Mouse (Mus musculus) heart, embryonic 14.5 days (tissue): ENCODE results near the gene Efnb3. TPM values are rescaled to one million over a fixed set of nuclear protein-coding genes. Genes with fewer than 3 reads are reported as not detected.

ENCODE experiments used
- ATAC-seq: fragments of 200-750 bp; cut with Nextera tagmentation; 2 replicates; pipeline ENCODE4 v1.8.0; 2017; ENCODE audit warnings: low read depth, moderate TSS enrichment; ENCODE audit not compliant: insufficient number of reproducible peaks, insufficient read depth, low FRiP score
- H3K27ac ChIP-seq, 2 experiments: fragments of 200-500 bp in 1 of 2; fragments of 300-500 bp in 1 of 2; sonication (generic) in 1 of 2; replicated peaks in 1 of 2; 2 replicates each; pipeline ENCODE4 v1.5.1; 2012 to 2014; ENCODE audit warnings: low read depth in 2 of 2, low read length in 2 of 2, control low read depth in 1 of 2, mild to moderate bottlenecking in 1 of 2, mixed read lengths in 1 of 2; ENCODE audit not compliant: control insufficient read depth in 1 of 2, insufficient read depth in 1 of 2
- H3K27me3 ChIP-seq: fragments of 300-500 bp; sonication (generic); 2 replicates; pipeline ENCODE4 v1.6.1; 2014; ENCODE audit warnings: mild to moderate bottlenecking, low read length, control low read depth; ENCODE audit not compliant: control insufficient read depth, insufficient read depth
- H3K36me3 ChIP-seq: fragments of 300-500 bp; sonication (generic); 2 replicates; pipeline ENCODE4 v1.6.1; 2014; ENCODE audit warnings: mild to moderate bottlenecking, control low read depth, low read length, mixed read lengths; ENCODE audit not compliant: control insufficient read depth, insufficient read depth
- H3K4me1 ChIP-seq, 2 experiments: fragments of 200-500 bp in 1 of 2; fragments of 300-500 bp in 1 of 2; sonication (generic) in 1 of 2; 2 replicates each; pipeline ENCODE4 v1.6.1; 2012 to 2014; ENCODE audit warnings: low read length in 2 of 2, control low read depth in 1 of 2, mixed read lengths in 1 of 2; ENCODE audit not compliant: control insufficient read depth in 2 of 2, insufficient read depth in 2 of 2
- H3K4me2 ChIP-seq: fragments of 300-500 bp; sonication (generic); 2 replicates; pipeline ENCODE4 v1.6.1; 2014; ENCODE audit warnings: mild to moderate bottlenecking, low read length
- H3K4me3 ChIP-seq, 2 experiments: fragments of 200-500 bp in 1 of 2; fragments of 300-500 bp in 1 of 2; sonication (generic) in 1 of 2; 2 replicates each; pipeline ENCODE4 v1.5.1; 2012 to 2014; ENCODE audit warnings: low read length in 2 of 2, mild to moderate bottlenecking in 2 of 2, control low read depth in 1 of 2, low read depth in 1 of 2, moderate library complexity in 1 of 2; ENCODE audit not compliant: control insufficient read depth in 1 of 2, insufficient read depth in 1 of 2
- H3K9ac ChIP-seq: fragments of 300-500 bp; sonication (generic); 2 replicates; pipeline ENCODE4 v1.6.1; 2014; ENCODE audit warnings: mild to moderate bottlenecking, low read length
- H3K9me3 ChIP-seq: fragments of 300-500 bp; sonication (generic); 2 replicates; pipeline ENCODE4 v1.6.1; 2016; ENCODE audit warnings: low read length, control low read depth; ENCODE audit not compliant: control insufficient read depth
- WGBS: fragments of 180-500 bp; shearing (Covaris S2); extraction: QIAGEN DNeasy Blood & Tissue Kit; methylation state at CpG from one replicate; pipeline ENCODE4 v1.1.7; 2014; 5-methylcytosine and 5-hydroxymethylcytosine counted together
- polyA plus RNA-seq: library from polyadenylated mRNA; unstranded; fragments of >200 nt; fragmentation: Nextera tagmentation; extraction: Ambion mirVana; gene quantifications from 2 replicates; pipeline ENCODE4 v1.2.1, GENCODE M21; 2014

The Efnb3 gene
- polyA plus RNA-seq, 1 experiment from 2014 or later = 20.4 TPM

DNA sequence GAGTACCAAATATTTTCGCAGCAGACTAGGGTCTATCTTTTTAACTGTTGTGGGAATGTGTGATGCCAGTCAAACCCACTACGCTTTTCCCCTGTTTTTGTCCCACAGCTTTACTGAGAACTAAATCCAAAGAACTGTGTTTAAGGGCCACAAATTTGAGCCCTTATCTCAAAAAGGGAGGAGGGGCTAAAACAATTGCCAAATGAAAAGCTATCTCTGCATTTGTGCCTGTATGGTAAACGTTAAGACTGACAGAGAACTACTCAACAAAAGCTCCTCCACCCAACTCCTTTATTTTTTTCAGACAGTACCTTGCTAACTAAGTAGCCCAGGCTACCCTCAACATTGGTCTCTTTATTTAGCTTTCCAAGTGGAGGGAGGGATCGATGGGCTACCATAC is 32.8 kb upstream of the Efnb3 start:
- Histone ChIP-seq H3K4me1 (no peaks in the 10 kb centered on the region), H3K27ac (no peak overlapping the region), H3K27me3 (no peaks in the 10 kb centered on the region), H3K36me3 (peaks cover 59% of the 10 kb centered on the region), H3K4me3 (no peak overlapping the region), H3K4me2 (no peak overlapping the region), H3K9ac (no peak overlapping the region), H3K9me3 (no peaks in the 10 kb centered on the region)
- WGBS = 71% methylated on average over 4 of the region's 4 CpGs
- no peak for ATAC-seq

- H3K4me1 ChIP-seq = no peaks in the 10 kb centered on the region
- no peak overlapping the region for H3K4me3 ChIP-seq
- 71% methylated on average over 7 of the region's 7 CpGs for WGBS
- no peak overlapping the region for H3K27ac ChIP-seq
- no peak for ATAC-seq
- H3K4me2 ChIP-seq = no peak overlapping the region
- H3K36me3 ChIP-seq = peaks cover 66% of the 10 kb centered on the region
- H3K9ac ChIP-seq = no peak overlapping the region
- no peaks in the 10 kb centered on the region for H3K9me3 ChIP-seq
- no peaks in the 10 kb centered on the region for H3K27me3 ChIP-seq
These were observed 32.1 kb upstream of the Efnb3 start for GRCm38 (mm10) chr11:69591899-69592637.

DNA sequence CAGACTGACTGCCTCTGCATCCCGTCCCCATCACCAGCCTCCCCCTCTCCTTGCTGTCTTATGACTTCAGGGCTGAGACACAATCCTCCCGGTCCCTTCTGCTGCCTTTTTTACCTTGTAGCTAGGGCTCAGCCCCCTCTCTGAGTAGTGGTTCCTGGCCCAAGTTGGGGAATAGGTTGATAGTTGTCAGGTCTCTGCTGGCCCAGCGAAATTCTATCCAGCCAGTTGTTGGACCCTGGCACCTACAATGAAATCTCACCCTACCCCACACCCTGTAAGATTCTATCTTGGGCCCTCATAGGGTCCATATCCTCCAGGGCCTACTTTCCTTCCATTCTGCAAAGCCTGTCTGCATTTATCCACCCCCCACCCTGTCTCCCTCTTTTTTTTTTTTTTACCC is 31.4 kb upstream of the Efnb3 start:
- Histone ChIP-seq H3K27ac (no peak overlapping the region), H3K4me2 (no peak overlapping the region), H3K4me1 (no peaks in the 10 kb centered on the region), H3K36me3 (peaks cover 67% of the 10 kb centered on the region), H3K9ac (no peak overlapping the region), H3K27me3 (no peaks in the 10 kb centered on the region), H3K9me3 (no peaks in the 10 kb centered on the region), H3K4me3 (no peak overlapping the region)
- 85% methylated on average over 3 of the region's 3 CpGs for WGBS
- ATAC-seq = no peak

GRCm38 (mm10) chr11:69590622-69591021 is 30.6 kb upstream of the Efnb3 start:
- WGBS = 89% methylated on average over 8 of the region's 8 CpGs
- Histone ChIP-seq H3K4me2 (no peak overlapping the region), H3K9ac (no peak overlapping the region), H3K4me1 (0 out of 4 replicates have a peak, but pooled peaks cover 0 to 2% of the 10 kb centered on the region in 2 experiments), H3K4me3 (no peak overlapping the region), H3K27me3 (no peaks in the 10 kb centered on the region), H3K9me3 (no peaks in the 10 kb centered on the region), H3K27ac (no peak overlapping the region), H3K36me3 (peaks cover 67% of the 10 kb centered on the region)
- no peak for ATAC-seq

DNA sequence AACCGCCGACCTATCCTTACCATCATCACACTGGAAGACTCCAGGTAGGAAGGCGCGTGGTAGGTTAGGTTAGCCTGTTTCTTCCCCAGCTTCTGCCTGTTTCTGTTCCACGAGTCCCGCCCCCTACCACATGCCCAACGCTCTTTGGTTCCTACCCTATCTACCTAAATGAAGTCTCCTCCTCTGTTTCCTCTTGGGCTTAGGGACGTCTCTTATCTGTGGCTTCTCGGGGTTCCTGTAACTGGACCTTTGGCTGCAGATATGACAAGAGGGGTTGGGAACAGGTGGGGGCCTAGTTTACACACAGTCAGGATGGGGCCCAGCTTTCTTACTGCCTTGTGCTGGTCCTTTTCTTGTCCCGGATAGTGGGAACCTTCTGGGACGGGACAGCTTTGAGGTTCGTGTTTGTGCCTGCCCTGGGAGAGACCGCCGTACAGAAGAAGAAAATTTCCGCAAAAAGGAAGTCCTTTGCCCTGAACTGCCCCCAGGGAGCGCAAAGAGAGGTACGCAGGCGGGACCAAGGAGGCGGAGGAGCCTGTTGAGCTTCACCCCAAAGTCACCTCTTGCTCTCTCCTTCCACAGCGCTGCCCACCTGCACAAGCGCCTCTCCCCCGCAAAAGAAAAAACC is 29.3 kb upstream of the Efnb3 start:
- Histone ChIP-seq H3K4me2 (no peak overlapping the region), H3K36me3 (peaks cover 67% of the 10 kb centered on the region), H3K4me1 (0 out of 4 replicates have a peak, but pooled peaks cover 0 to 2% of the 10 kb centered on the region in 2 experiments), H3K27me3 (no peaks in the 10 kb centered on the region), H3K27ac (no peak overlapping the region), H3K9me3 (no peaks in the 10 kb centered on the region), H3K4me3 (no peak overlapping the region), H3K9ac (no peak overlapping the region)
- no peak for ATAC-seq
- 87% methylated on average over 22 of the region's 22 CpGs for WGBS

- 60% methylated on average over 7 of the region's 7 CpGs for WGBS
- H3K4me2 ChIP-seq = no peak overlapping the region
- H3K27ac ChIP-seq = no peak overlapping the region
- no peaks in the 10 kb centered on the region for H3K27me3 ChIP-seq
- ATAC-seq = no peak
- H3K9ac ChIP-seq = 0 out of 2 replicates have a peak overlapping the region, but pooled peaks have one; percentile 9
- no peak overlapping the region for H3K4me3 ChIP-seq
- H3K4me1 ChIP-seq = peaks cover 3 to 11% of the 10 kb centered on the region in 2 experiments; a peak in 3 of 4 replicates
- no peaks in the 10 kb centered on the region for H3K9me3 ChIP-seq
- H3K36me3 ChIP-seq = peaks cover 52% of the 10 kb centered on the region
These were observed 25.8 kb upstream of the Efnb3 start for GRCm38 (mm10) chr11:69585718-69586325.

- Histone ChIP-seq H3K27ac (no peak overlapping the region), H3K36me3 (peaks cover 43% of the 10 kb centered on the region), H3K4me3 (no peak overlapping the region), H3K27me3 (no peaks in the 10 kb centered on the region), H3K9me3 (no peaks in the 10 kb centered on the region), H3K4me2 (no peak overlapping the region), H3K4me1 (peaks cover 3 to 11% of the 10 kb centered on the region in 2 experiments; a peak in 3 of 4 replicates), H3K9ac (no peak overlapping the region)
- no peak for ATAC-seq
- WGBS = 95% methylated on average over 13 of the region's 13 CpGs
These were observed 24.9 kb upstream of the Efnb3 start for GRCm38 (mm10) chr11:69584937-69585336.
